Mouse (Mus musculus) midbrain, embryonic 15.5 days (tissue): ENCODE measurements around the gene Phldb2. TPM values are rescaled to one million over a fixed set of nuclear protein-coding genes. Genes with fewer than 3 reads are reported as not detected.

ENCODE experiments used
- ATAC-seq: fragments of 200-750 bp; cut with Nextera tagmentation; replicated peaks from 2 replicates; pipeline ENCODE4 v1.8.0; 2017; ENCODE audit warnings: moderate TSS enrichment
- H3K27ac ChIP-seq: fragments of 300-500 bp; sonication (generic); 2 replicates; pipeline ENCODE4 v1.5.1; 2015; ENCODE audit warnings: mild to moderate bottlenecking, inconsistent platforms
- H3K27me3 ChIP-seq: fragments of 300-500 bp; sonication (generic); replicated peaks from 2 replicates; pipeline ENCODE4 v1.6.1; 2015; ENCODE audit warnings: inconsistent platforms
- H3K36me3 ChIP-seq: fragments of 300-500 bp; sonication (generic); replicated peaks from 2 replicates; pipeline ENCODE4 v1.6.1; 2015; ENCODE audit warnings: inconsistent platforms
- H3K4me1 ChIP-seq: fragments of 300-500 bp; sonication (generic); 2 replicates; pipeline ENCODE4 v1.6.1; 2015; ENCODE audit warnings: inconsistent platforms
- H3K4me2 ChIP-seq: fragments of 300-500 bp; sonication (generic); 2 replicates; pipeline ENCODE4 v1.6.1; 2015; ENCODE audit warnings: inconsistent platforms, mild to moderate bottlenecking, moderate library complexity
- H3K4me3 ChIP-seq: fragments of 300-500 bp; sonication (generic); 2 replicates; pipeline ENCODE4 v1.5.1; 2015; ENCODE audit warnings: mild to moderate bottlenecking, inconsistent platforms
- H3K9ac ChIP-seq: fragments of 300-500 bp; sonication (generic); 2 replicates; pipeline ENCODE4 v1.6.1; 2015; ENCODE audit warnings: mild to moderate bottlenecking, inconsistent platforms
- H3K9me3 ChIP-seq: fragments of 300-500 bp; sonication (generic); 2 replicates; pipeline ENCODE4 v1.6.1; 2016; ENCODE audit warnings: inconsistent platforms
- WGBS: fragments of 180-500 bp; shearing (Covaris S2); methylation state at CpG from one replicate; pipeline ENCODE4 v1.1.7; 2015; ENCODE audit warnings: mixed read lengths; 5-methylcytosine and 5-hydroxymethylcytosine counted together
- polyA plus RNA-seq: library from polyadenylated mRNA; unstranded; fragments of >200 nt; fragmentation: Nextera tagmentation; extraction: Ambion mirVana; gene quantifications from 2 replicates; pipeline ENCODE4 v1.2.1, GENCODE M21; 2015

Gene Phldb2
- polyA plus RNA-seq, 1 experiment from 2014 or later, result 7.8 TPM

GRCm38 (mm10) chr16:45923731-45924424 is 29.5 kb downstream of the Phldb2 start:
- H3K9ac ChIP-seq, result no peak overlapping the region
- 85% methylated on average over 6 of the region's 6 CpGs for WGBS
- no peaks in the 10 kb centered on the region for H3K36me3 ChIP-seq
- H3K4me3 ChIP-seq, result no peak overlapping the region
- no peak for ATAC-seq
- no peak overlapping the region for H3K27ac ChIP-seq
- no peaks in the 10 kb centered on the region for H3K9me3 ChIP-seq
- no peak overlapping the region for H3K4me2 ChIP-seq
- no peaks in the 10 kb centered on the region for H3K4me1 ChIP-seq
- no peaks in the 10 kb centered on the region for H3K27me3 ChIP-seq

GRCm38 (mm10) chr16:45922546-45923229 is 30.7 kb downstream of the Phldb2 start:
- Histone ChIP-seq H3K4me3 (no peak overlapping the region), H3K9me3 (no peaks in the 10 kb centered on the region), H3K27ac (no peak overlapping the region), H3K4me2 (no peak overlapping the region), H3K4me1 (no peaks in the 10 kb centered on the region), H3K27me3 (no peaks in the 10 kb centered on the region), H3K9ac (no peak overlapping the region), H3K36me3 (no peaks in the 10 kb centered on the region)
- no peak for ATAC-seq
- 83% methylated on average over 8 of the region's 8 CpGs for WGBS

- Histone ChIP-seq H3K4me2 (no peak overlapping the region), H3K9ac (no peak overlapping the region), H3K27me3 (no peaks in the 10 kb centered on the region), H3K9me3 (no peaks in the 10 kb centered on the region), H3K27ac (no peak overlapping the region), H3K4me3 (no peak overlapping the region), H3K36me3 (no peaks in the 10 kb centered on the region), H3K4me1 (no peaks in the 10 kb centered on the region)
- 80% methylated on average over 8 of the region's 8 CpGs for WGBS
- ATAC-seq, result no peak
Observed at GRCm38 (mm10) chr16:45919572-45919971, 33.8 kb downstream of the Phldb2 start.

- H3K9me3 ChIP-seq, result no peaks in the 10 kb centered on the region
- H3K27ac ChIP-seq, result no peak overlapping the region
- no peak overlapping the region for H3K9ac ChIP-seq
- H3K4me1 ChIP-seq, result no peaks in the 10 kb centered on the region
- no peak overlapping the region for H3K4me3 ChIP-seq
- H3K27me3 ChIP-seq, result no peaks in the 10 kb centered on the region
- no peak overlapping the region for H3K4me2 ChIP-seq
- WGBS, result 85% methylated on average over 8 of the region's 8 CpGs
- no peak for ATAC-seq
- no peaks in the 10 kb centered on the region for H3K36me3 ChIP-seq
Observed at GRCm38 (mm10) chr16:45903595-45903994, 49.8 kb downstream of the Phldb2 start.

DNA sequence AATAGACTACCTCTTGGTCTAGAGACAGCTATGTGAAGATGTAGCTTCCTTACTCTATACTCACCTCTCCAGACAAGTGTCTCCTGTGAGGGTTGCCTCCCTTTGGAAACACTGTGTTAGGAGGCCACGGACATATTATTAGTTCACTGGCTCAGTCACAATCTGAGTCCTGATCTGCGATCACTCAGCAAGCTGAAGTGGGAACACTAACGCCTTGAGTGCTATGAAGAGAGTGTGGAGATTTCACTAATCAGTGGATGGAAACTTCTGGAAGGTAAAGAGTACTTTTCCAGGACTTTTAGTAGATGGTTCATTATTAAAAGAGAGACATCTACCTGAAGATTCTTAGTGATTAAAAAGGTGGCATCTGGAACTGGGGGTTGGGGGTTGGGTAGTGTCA is 54.9 kb downstream of the Phldb2 start:
- Histone ChIP-seq H3K4me2 (no peak overlapping the region), H3K27ac (no peak overlapping the region), H3K36me3 (no peaks in the 10 kb centered on the region), H3K9ac (no peak overlapping the region), H3K9me3 (no peaks in the 10 kb centered on the region), H3K27me3 (no peaks in the 10 kb centered on the region), H3K4me3 (no peak overlapping the region), H3K4me1 (no peaks in the 10 kb centered on the region)
- no peak for ATAC-seq
- WGBS, result 94% methylated on average over 3 of the region's 3 CpGs

GRCm38 (mm10) chr16:45896587-45896986 is 56.8 kb downstream of the Phldb2 start:
- no peak overlapping the region for H3K4me3 ChIP-seq
- H3K4me2 ChIP-seq, result no peak overlapping the region
- no peaks in the 10 kb centered on the region for H3K4me1 ChIP-seq
- ATAC-seq, result no peak
- no peaks in the 10 kb centered on the region for H3K36me3 ChIP-seq
- no peak overlapping the region for H3K27ac ChIP-seq
- WGBS, result 82% methylated on average over 2 of the region's 2 CpGs
- H3K9ac ChIP-seq, result no peak overlapping the region
- no peaks in the 10 kb centered on the region for H3K9me3 ChIP-seq
- no peaks in the 10 kb centered on the region for H3K27me3 ChIP-seq

DNA sequence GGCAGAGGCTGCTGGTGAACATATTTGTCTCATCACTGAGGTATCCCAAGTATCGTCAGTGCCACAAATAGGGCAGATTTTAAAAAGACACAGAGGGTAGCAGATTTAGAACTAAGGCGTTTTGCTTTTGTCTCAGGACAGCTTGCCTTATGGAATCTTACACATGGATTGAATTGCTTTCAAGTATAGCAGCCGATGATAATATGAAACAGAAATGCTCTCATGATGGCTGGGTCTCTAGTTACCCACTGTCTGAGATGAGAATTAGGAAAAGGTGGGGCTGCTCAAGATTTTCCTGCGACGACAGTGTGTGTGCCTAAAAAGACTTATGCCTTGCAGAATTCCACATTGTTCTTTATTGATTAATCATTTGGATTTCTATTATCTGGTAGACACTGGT is 58.4 kb downstream of the Phldb2 start:
- Histone ChIP-seq H3K4me1 (no peaks in the 10 kb centered on the region), H3K9ac (no peak overlapping the region), H3K27ac (no peak overlapping the region), H3K9me3 (no peaks in the 10 kb centered on the region), H3K4me3 (no peak overlapping the region), H3K4me2 (no peak overlapping the region), H3K36me3 (no peaks in the 10 kb centered on the region), H3K27me3 (no peaks in the 10 kb centered on the region)
- no peak for ATAC-seq
- 83% methylated on average over 5 of the region's 5 CpGs for WGBS

DNA sequence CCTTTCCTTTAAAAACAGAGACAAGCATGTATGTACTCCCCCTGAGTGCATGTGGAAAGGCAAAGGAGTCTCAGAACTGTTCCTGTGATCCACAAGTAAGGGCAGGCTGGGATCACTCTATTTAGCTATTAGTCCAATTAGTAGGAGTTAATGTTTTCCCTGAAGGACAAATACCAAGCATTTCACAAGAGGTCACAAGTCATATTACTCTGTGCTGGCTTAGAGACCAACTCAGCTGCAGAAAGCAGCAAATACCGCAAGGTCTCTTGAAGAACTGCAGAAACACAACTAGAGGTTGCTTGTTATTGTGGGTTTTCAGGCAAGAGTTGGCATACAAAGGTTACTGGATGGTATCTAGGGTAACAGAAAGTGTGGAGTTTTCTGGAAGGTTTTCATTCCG is 59.6 kb downstream of the Phldb2 start:
- H3K27me3 ChIP-seq, result no peaks in the 10 kb centered on the region
- WGBS, result 89% methylated on average over 2 of the region's 2 CpGs
- H3K9ac ChIP-seq, result no peak overlapping the region
- H3K27ac ChIP-seq, result no peak overlapping the region
- no peak for ATAC-seq
- H3K4me1 ChIP-seq, result no peaks in the 10 kb centered on the region
- H3K4me2 ChIP-seq, result no peak overlapping the region
- H3K36me3 ChIP-seq, result no peaks in the 10 kb centered on the region
- no peaks in the 10 kb centered on the region for H3K9me3 ChIP-seq
- no peak overlapping the region for H3K4me3 ChIP-seq

- ATAC-seq, result no peak
- H3K4me2 ChIP-seq, result no peak overlapping the region
- H3K27ac ChIP-seq, result no peak overlapping the region
- H3K27me3 ChIP-seq, result no peaks in the 10 kb centered on the region
- H3K9ac ChIP-seq, result no peak overlapping the region
- no peaks in the 10 kb centered on the region for H3K9me3 ChIP-seq
- H3K4me1 ChIP-seq, result no peaks in the 10 kb centered on the region
- no peak overlapping the region for H3K4me3 ChIP-seq
- 43% methylated on average over 1 of the region's 1 CpGs for whole genome bisulfite sequencing
- no peaks in the 10 kb centered on the region for H3K36me3 ChIP-seq
Observed at GRCm38 (mm10) chr16:45892928-45893327, 60.5 kb downstream of the Phldb2 start.

DNA sequence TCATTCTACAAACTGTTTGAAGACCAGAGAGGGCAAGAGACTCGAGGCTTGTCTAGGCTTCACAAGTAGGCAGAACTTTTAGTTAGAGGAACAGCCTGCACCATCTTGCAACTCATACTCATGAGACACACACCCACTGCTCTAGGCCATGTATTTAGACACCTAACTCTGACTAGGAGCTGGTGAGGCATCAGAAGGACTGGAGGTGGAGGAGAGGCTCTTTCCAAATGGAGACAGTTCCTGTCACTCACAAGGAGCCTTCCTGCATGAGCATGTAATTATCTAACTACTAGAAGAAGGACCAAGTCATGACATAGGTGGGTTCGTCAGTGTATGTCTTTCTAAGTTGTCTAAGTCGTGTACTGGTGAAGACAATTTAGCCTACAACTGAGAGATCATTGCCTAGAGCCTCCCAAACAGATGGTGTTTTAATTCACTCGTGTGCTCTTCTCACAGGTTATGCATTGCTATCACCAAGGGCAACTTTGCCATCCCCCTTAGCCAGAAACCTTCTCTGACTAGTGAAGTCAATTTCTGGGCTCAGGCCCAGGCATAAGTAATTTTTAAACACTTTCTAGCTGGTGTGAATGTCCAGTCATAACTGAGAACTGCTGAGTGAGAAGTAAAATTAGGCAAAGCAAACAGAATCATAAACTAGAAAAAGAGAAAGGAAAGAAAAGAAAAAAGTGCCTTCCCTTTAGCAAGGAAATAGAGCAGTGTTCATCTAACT is 62.8 kb downstream of the Phldb2 start:
- no peaks in the 10 kb centered on the region for H3K4me1 ChIP-seq
- no peaks in the 10 kb centered on the region for H3K36me3 ChIP-seq
- ATAC-seq, result no peak
- no peak overlapping the region for H3K27ac ChIP-seq
- no peak overlapping the region for H3K4me2 ChIP-seq
- no peaks in the 10 kb centered on the region for H3K9me3 ChIP-seq
- no peak overlapping the region for H3K4me3 ChIP-seq
- WGBS, result 86% methylated on average over 4 of the region's 4 CpGs
- H3K9ac ChIP-seq, result no peak overlapping the region
- no peaks in the 10 kb centered on the region for H3K27me3 ChIP-seq

- no peak overlapping the region for H3K4me3 ChIP-seq
- H3K9me3 ChIP-seq, result no peaks in the 10 kb centered on the region
- no peak overlapping the region for H3K27ac ChIP-seq
- no peaks in the 10 kb centered on the region for H3K36me3 ChIP-seq
- WGBS, result 80% methylated on average over 4 of the region's 4 CpGs
- ATAC-seq, result no peak
- H3K4me2 ChIP-seq, result no peak overlapping the region
- H3K9ac ChIP-seq, result no peak overlapping the region
- no peaks in the 10 kb centered on the region for H3K4me1 ChIP-seq
- no peaks in the 10 kb centered on the region for H3K27me3 ChIP-seq
Observed at GRCm38 (mm10) chr16:45889636-45890035, 63.8 kb downstream of the Phldb2 start.

GRCm38 (mm10) chr16:45886599-45886998 is 66.8 kb downstream of the Phldb2 start:
- ATAC-seq, result no peak
- no peaks in the 10 kb centered on the region for H3K4me1 ChIP-seq
- H3K4me2 ChIP-seq, result no peak overlapping the region
- no peak overlapping the region for H3K9ac ChIP-seq
- H3K4me3 ChIP-seq, result no peak overlapping the region
- H3K27ac ChIP-seq, result no peak overlapping the region
- 88% methylated on average over 5 of the region's 5 CpGs for WGBS
- H3K9me3 ChIP-seq, result no peaks in the 10 kb centered on the region
- no peaks in the 10 kb centered on the region for H3K27me3 ChIP-seq
- H3K36me3 ChIP-seq, result no peaks in the 10 kb centered on the region
